Mouse (Mus musculus): Measurements from ENCODE around the gene BC048562. TPM values are rescaled to one million over a fixed set of nuclear protein-coding genes. Genes with fewer than 3 reads are reported as not detected.

BC048562 gene
- not detected in 2 replicates for total RNA-seq (2017)

- ATAC-seq (ENCODE audit: extremely low read depth, insufficient number of reproducible peaks, low FRiP score, poor library complexity, severe bottlenecking), result no peak
These were observed at the start of gene BC048562 for GRCm38 (mm10) chr9:108436182-108436581. TSS of gene BC048562 (plus strand) at chr9:108436482.

DNA sequence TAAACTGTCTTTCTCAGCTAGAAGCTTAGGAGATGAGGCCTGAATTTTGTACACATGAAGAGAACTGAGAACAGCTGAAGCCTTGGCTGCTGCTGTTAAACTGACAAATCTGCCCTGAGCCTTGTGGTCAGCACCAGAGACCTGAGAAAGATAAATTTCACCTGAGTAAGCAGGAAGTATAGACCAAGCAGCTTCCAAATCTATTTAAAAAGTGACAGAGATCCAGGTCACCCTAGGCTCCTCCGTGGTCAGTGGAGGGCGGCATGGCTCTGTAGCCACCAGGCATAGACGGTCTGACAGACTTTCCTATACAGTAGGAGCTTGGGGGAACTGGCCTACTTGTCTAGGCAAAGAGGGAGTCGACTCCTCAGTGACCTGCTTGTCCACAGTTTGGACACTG lies 49.5 kb upstream of the BC048562 start:
- no peak for ATAC-seq (ENCODE audit: extremely low read depth, insufficient number of reproducible peaks, low FRiP score, poor library complexity, severe bottlenecking)

DNA sequence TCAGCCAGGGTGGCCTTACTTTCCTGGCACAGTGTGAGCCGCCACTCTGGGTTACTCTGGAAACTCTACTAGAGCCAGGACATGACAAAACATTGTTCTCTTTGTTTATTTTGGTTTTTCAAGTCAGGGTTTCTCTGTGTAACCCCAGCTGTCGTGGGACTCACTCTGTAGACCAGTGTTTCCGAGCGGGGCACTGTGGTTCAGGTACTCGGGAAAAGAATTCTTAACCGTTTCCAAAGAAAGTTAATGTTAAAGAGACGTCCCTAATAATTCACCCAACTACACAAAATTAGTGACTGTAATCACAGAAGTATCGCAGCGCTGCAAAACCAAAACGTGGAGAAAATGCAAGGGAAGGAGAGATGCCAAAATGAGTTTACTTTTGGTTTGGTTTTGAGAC lies 47.7 kb upstream of the BC048562 start:
- no peak for ATAC-seq (ENCODE audit: extremely low read depth, insufficient number of reproducible peaks, low FRiP score, poor library complexity, severe bottlenecking)

GRCm38 (mm10) chr9:108389220-108389619 lies 47.1 kb upstream of the BC048562 start:
- no peak for ATAC-seq (ENCODE audit: extremely low read depth, insufficient number of reproducible peaks, low FRiP score, poor library complexity, severe bottlenecking)

DNA sequence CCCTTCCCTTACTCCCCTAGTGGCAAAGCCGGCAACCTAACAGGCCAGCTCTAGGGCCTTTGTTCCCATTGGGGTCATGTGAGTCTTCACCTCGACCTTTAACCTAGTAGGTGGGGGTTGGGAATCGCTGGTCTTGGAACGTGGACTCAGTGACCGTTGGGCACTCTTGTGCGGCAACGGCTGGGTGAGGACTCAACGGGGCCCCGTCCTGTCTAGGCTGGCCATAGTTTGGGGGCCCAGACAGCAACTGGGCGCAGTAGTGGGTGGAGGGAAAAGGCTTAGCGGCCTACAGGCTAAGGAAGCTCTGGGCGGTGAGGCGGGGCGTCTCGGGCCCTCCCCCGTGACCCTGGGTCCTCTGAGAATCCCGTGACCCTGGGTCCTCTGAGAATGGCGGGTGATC lies 43.6 kb upstream of the BC048562 start, which contains the start of gene 1700102P08Rik:
Gene 1700102P08Rik, plus strand, starts transcription at position 130 of the 400 bp plus-strand sequence.
- ATAC-seq (ENCODE audit: extremely low read depth, insufficient number of reproducible peaks, low FRiP score, poor library complexity, severe bottlenecking), result no peak

- ATAC-seq (ENCODE audit: extremely low read depth, insufficient number of reproducible peaks, low FRiP score, poor library complexity, severe bottlenecking), result no peak
These were observed 42.1 kb upstream of the BC048562 start for GRCm38 (mm10) chr9:108394191-108394590.

GRCm38 (mm10) chr9:108395427-108395826 lies 40.9 kb upstream of the BC048562 start:
- no peak for ATAC-seq (ENCODE audit: extremely low read depth, insufficient number of reproducible peaks, low FRiP score, poor library complexity, severe bottlenecking)

GRCm38 (mm10) chr9:108398324-108398723 lies 38.0 kb upstream of the BC048562 start:
- no peak for ATAC-seq (ENCODE audit: extremely low read depth, insufficient number of reproducible peaks, low FRiP score, poor library complexity, severe bottlenecking)

GRCm38 (mm10) chr9:108401186-108401960 lies 34.9 kb upstream of the BC048562 start:
- ATAC-seq (ENCODE audit: extremely low read depth, insufficient number of reproducible peaks, low FRiP score, poor library complexity, severe bottlenecking), result no peak

- no peak for ATAC-seq (ENCODE audit: extremely low read depth, insufficient number of reproducible peaks, low FRiP score, poor library complexity, severe bottlenecking)
These were observed 33.2 kb upstream of the BC048562 start for GRCm38 (mm10) chr9:108403081-108403480.

DNA sequence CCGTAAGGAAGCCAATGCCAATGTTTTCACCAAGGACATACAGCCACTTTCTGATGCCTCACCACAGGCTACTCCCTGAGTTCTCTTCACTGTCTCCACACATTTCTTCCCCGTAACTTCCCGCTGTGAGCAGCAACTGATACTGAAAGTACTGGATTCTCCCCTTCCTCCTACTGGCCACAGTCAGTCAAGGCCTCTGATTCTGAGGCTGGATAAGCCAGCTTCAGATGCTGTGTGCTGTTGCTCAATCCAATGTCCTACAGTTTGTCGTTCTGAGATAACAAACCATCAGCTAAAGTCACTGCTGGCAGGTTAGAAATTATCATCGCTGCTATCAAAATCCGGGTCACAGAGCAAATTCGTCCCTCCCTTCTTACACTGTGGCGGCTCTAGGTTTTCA lies 31.8 kb upstream of the BC048562 start:
- no peak for ATAC-seq (ENCODE audit: extremely low read depth, insufficient number of reproducible peaks, low FRiP score, poor library complexity, severe bottlenecking)

GRCm38 (mm10) chr9:108409535-108409934 lies 26.7 kb upstream of the BC048562 start:
- no peak for ATAC-seq (ENCODE audit: extremely low read depth, insufficient number of reproducible peaks, low FRiP score, poor library complexity, severe bottlenecking)

- no peak for ATAC-seq (ENCODE audit: extremely low read depth, insufficient number of reproducible peaks, low FRiP score, poor library complexity, severe bottlenecking)
These were observed 24.8 kb upstream of the BC048562 start for GRCm38 (mm10) chr9:108411381-108411942.

GRCm38 (mm10) chr9:108412221-108412620 lies 24.1 kb upstream of the BC048562 start:
- no peak for ATAC-seq (ENCODE audit: extremely low read depth, insufficient number of reproducible peaks, low FRiP score, poor library complexity, severe bottlenecking)

DNA sequence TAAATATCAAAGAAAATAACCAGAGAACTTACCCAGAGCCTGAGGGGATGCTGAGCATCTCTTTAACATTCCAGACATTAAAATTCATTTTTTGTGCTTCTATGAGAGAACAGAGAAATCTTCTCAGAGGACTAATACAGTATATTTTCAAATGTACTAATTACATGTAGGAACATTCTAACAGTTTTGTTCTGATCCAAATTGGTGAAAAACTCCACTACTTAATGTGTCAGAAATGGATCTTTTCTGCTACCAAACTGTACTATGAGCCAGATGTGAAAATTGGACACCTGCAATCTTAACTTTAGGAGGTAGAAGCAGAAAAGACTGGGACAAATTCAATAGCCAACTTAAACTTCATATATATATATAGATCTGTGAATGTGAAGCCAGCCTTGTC lies 7.9 kb upstream of the BC048562 start, which contains the start of gene Ccdc36:
Gene Ccdc36, minus strand, starts transcription at position 101 of the 400 bp plus-strand sequence.
- no peak for ATAC-seq (ENCODE audit: extremely low read depth, insufficient number of reproducible peaks, low FRiP score, poor library complexity, severe bottlenecking)

DNA sequence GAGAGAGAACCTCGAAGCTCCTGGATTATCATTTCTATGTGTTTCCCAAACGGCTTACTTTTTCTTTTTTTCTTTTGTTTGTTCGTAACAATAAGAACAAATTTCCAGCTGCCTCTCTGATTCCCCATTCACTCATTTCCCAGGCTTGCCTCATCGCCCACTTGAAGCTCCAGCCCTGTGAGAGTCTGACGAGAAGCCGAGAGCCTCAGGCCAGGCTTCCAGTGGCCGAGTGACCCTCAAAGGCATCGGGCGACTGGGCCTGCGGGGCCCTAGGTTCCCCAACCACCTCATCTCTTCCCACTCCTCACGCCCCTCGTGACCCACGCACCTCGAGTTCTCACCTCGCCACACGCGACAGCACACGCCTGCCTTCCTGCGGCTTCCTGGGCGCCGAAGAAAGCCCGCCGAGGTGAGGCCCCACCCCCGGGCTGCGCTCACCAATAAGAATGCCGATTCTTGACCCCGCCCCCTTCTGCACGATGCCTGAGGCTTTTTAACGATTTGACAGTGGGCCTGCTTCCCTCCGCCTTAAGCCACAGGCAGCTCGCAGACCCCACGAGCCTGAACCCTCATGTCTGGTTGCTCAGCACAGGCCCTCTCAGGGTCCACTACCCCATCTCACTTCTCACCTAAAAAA lies 4.7 kb upstream of the BC048562 start:
- ATAC-seq (ENCODE audit: extremely low read depth, insufficient number of reproducible peaks, low FRiP score, poor library complexity, severe bottlenecking), result no peak

- ATAC-seq (ENCODE audit: extremely low read depth, insufficient number of reproducible peaks, low FRiP score, poor library complexity, severe bottlenecking), result no peak
These were observed 2.9 kb downstream of the BC048562 start for GRCm38 (mm10) chr9:108439176-108439575.

DNA sequence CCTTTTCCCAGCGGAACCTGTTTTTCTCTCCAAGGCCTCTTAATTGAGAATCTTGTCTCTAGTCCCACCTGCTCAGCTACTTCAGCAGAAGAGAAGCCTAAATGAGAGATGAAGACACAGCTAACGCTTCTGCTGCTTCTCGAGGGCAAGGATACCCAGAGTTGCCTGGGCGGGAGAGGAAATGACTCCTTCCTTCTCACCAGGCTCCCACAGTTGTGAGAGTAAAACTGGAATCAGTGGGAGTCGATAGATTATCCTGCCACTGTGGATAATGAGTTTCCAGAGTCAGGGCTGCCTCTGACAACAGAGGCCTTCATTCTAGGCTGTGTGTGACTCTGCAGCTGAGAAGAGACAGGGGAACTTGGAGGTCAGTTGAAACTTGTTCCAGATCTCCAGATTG lies 4.2 kb downstream of the BC048562 start:
- ATAC-seq (ENCODE audit: extremely low read depth, insufficient number of reproducible peaks, low FRiP score, poor library complexity, severe bottlenecking), result no peak

DNA sequence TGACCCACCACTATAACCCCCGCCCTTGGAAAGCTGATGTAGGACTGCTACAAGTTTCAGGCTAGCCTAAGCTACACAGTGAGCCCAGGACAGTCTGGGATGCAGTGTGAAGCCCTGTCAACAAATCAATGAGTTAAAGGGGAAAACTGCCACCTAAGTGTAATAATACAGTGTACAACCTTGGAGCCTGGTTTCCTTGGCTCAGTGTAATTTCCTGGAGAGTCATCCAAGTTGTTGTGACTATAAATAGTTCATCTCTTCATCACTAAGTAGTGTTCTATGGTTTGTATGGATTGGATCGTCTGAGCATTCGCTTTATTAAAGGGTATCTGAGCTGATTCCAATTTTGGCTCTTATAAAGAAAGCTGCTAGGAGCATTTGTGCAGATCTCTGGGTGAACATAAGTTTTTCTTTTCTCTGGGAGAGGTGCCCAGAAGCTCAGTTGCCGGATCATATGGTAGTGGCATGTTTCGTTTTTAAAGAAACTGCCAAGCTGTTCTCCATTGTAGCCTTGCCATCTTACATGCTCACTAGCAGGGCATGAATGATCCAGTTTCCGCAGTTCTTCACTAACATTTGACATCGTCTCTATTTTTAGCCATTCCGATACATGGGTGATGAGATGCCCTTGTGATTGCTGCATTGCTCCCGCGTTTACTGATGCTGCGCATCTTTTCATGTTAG lies 5.1 kb downstream of the BC048562 start:
- ATAC-seq (ENCODE audit: extremely low read depth, insufficient number of reproducible peaks, low FRiP score, poor library complexity, severe bottlenecking), result no peak

Measured in neutrophil, adult 5-6 weeks (primary cell).